Mouse (Mus musculus): Measurements from ENCODE around the gene Naxd.

Gene Naxd

GRCm38 (mm10) chr8:11497017-11497990 is at the start of gene Naxd:
Gene Naxd, plus strand, starts transcription at chr8:11497506.
- 4% methylated on average over 73 of the region's 73 CpGs for WGBS

- 85% methylated on average over 23 of the region's 23 CpGs for WGBS
These were observed 49.3 kb upstream of the Naxd start for GRCm38 (mm10) chr8:11447910-11448570.

- 47% methylated on average over 8 of the region's 8 CpGs for WGBS
These were observed 46.9 kb upstream of the Naxd start for GRCm38 (mm10) chr8:11450184-11451113.

DNA sequence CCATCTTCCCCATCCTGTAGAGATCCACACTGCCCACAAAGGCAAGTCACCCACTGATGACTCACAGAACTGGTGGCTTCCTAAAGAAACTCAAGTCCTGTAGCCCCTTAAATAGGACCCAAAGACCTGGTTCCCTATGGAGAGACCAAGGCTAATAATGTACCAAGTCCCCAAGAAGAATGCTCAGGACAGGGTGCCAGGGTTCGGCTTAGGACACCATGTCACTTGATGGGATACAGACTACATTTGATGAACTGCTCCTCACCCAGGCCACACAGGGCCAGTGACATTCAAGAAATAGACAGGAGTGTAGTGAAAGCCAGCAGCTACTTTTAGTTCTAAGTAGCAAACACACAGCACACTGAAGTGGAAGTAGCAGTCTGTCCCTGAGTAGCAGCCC is 45.2 kb upstream of the Naxd start:
- 94% methylated on average over 1 of the region's 1 CpGs for WGBS

DNA sequence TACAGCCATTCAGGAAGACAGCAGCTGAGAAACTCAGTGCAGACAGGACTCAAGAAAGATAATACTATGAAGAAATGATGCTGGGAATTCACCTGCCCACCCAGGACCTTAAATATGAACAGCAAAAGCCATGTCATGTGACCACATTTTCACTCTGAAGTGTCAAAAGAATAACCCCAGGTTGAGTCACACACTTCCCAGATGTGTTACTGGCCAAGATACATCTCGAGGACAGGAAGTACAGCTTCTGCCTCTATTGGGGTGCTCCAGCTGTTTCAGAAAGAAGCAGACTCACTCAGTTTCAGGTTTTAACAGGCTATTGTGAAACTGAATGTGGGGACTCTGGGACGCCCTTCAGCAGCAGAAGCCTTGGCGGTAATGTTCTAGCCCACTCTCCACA is 44.7 kb upstream of the Naxd start:
- WGBS = 40% methylated on average over 3 of the region's 3 CpGs

DNA sequence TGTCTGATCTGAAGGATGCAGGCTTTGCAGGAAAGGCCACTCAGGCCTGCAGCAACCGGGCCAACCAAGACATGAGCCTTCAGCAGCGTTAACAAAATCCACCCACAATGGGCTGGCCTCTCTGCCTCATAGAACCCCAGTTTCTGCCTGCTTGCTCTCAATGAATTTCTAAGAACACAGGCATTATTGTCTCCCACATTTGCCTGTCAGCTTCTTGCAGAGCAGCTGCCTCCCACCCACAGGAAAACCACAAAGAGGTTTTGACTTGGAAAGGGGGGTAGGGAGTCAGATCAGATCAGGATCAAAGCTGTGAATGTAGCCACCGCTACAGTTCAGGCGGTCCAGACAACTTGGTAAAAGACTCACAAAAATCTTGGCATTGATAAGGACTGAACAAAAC is 44.3 kb upstream of the Naxd start:
- 32% methylated on average over 4 of the region's 4 CpGs for WGBS

DNA sequence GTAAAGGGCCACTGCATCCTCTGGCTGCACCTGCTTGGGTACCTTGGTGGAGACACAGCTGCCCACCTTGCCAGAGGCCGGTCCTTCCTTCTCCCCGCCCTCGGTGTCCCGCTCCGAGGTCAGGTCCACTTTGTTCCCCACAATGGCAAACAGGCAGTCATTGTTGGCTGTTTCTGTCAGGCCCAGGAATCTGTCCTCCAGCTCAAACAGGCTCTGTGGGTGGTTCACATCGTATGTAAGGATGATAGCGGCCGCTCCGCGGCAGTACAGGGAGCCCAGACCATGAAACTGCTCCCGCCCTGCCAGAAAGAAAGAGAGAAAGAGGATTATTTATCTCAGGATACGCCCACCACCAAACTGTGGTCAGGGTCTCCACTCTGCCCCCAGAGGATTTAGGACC is 43.1 kb upstream of the Naxd start:
- 68% methylated on average over 12 of the region's 12 CpGs for WGBS

DNA sequence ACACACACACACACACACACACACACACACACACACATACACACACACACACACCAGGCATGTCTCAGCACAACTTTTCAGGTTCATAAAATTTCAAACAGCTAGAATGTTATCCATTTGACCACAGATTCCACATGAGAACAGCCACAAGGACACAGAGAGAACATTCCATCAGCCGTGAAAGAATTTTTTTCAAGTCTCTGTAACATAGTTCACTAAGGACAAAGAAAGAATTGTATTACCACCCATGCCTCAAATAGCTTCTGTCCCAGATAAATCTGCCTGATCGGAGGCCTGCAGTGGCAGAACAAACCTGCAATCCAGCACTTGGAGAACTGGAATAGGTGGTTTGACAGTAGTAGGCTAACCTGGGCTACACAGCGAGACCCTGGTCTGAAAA is 40.0 kb upstream of the Naxd start:
- WGBS = 76% methylated on average over 3 of the region's 3 CpGs

GRCm38 (mm10) chr8:11457981-11458836 is 39.1 kb upstream of the Naxd start:
- WGBS = 37% methylated on average over 12 of the region's 12 CpGs

DNA sequence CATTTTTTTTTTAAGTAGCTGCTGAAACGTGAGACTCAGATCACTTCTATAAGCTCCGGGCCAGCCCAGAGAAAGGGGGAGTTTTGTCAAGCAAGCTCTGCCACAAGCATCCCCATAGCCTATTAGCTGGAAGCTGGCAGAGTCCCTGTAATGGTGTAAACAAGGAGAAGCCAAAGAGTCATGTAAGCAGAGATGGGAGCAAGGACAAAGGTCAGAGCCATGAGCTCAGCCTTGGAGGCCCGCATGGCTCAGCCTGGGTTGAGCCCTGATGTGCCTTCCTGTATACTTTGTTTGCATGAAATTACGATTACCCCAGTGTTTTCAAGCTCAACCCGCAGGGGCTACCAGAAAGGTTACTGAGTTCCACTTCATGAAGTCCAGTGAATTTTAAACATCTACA is 38.3 kb upstream of the Naxd start:
- 70% methylated on average over 5 of the region's 5 CpGs for WGBS

DNA sequence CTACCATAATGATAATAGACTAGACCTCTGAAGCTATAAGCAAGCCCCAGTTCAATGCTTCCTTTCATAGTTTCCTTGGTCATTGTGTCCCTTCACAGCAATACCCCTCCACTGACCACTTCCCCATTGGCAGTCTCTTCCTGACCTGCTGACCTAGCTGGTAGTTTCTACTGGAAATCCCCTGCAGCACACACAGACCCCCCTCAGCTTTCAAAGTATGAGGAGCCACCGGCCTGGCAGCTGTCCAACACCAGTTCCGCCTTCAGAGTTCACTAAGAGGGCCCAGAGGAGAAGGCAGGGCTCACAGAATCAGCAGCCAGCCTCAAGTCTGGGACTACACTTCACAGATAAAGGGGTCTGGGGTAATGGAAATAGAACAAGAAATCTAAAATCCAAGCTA is 36.4 kb upstream of the Naxd start:
- 66% methylated on average over 2 of the region's 2 CpGs for WGBS

DNA sequence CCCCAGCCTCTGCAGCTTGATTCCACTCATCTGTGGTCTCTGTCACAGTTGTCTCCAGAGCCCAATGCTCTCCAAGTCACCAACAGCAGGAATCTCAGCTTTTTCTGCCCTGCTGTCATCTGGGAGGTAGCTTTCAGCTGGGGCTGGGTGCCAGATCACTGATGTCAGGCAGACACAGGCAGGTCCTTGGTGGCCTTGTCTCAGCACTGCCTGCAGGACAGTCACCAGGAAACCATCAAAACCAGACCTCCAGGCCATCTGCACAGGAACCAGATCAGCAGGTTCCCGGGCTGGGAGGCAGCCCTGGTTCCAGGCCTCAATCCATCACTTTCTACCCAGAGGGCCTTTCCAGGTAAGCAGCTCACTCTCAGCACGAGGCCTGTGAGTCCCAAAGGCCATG is 35.5 kb upstream of the Naxd start:
- 90% methylated on average over 2 of the region's 2 CpGs for WGBS

DNA sequence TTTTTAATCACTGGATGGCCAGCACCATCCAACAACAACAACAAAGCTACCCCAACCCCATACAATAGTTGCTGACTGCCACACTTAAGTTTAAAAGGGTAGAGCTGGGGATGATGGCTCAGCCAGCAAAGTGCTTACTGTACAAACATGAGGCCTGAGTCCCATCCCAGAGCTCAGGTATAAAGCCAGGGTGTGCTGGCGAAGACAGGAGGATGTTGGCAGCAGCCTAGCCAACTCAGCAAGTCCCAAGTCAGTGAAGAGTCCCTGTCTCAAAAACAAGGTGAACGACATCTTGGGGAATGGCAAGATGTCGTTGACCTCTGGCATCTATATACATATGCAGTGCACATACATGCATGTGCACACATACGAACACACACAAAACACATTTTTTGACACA is 34.7 kb upstream of the Naxd start:
- WGBS = 98% methylated on average over 4 of the region's 4 CpGs

DNA sequence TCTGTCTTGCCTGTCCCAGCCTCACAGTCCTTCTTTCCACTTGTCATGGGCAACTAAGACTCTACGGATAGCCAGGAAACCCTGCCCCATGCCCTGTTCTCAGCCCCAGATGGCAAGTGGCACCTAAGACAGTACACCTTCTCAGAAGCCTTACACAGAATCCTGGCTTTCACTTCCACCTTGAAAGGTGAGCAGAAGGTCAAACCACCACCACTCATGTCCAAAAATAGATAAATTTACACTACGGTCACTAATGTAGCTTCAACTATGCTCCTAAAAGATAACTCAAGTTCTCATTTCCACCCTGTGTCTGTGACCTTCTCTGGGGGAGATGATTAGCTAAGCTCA is 33.8 kb upstream of the Naxd start:
- WGBS = 94% methylated on average over 2 of the region's 2 CpGs

GRCm38 (mm10) chr8:11463889-11464706 is 33.2 kb upstream of the Naxd start:
- WGBS = 86% methylated on average over 12 of the region's 12 CpGs

DNA sequence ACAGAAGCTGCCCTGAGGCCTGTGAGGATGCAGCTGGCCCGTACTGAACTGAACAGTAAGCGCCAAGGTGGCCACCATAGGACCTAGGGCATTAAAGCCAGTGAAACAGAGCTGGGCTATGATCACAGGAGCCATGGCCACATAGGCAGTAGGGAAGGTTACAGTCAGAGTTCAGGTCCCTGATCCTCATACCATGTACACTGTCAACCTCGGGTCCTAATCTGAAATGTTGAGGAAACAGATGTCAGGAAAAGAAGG is 32.7 kb upstream of the Naxd start:
- WGBS = 88% methylated on average over 3 of the region's 3 CpGs

- 98% methylated on average over 4 of the region's 4 CpGs for WGBS
These were observed 31.7 kb upstream of the Naxd start for GRCm38 (mm10) chr8:11465619-11466018.

- whole genome bisulfite sequencing = 81% methylated on average over 5 of the region's 5 CpGs
These were observed 30.8 kb upstream of the Naxd start for GRCm38 (mm10) chr8:11466528-11466927.

- 25% methylated on average over 3 of the region's 3 CpGs for WGBS
These were observed 28.2 kb upstream of the Naxd start for GRCm38 (mm10) chr8:11469095-11469494.

- 89% methylated on average over 7 of the region's 7 CpGs for WGBS
These were observed 26.6 kb upstream of the Naxd start for GRCm38 (mm10) chr8:11470694-11471093.

DNA sequence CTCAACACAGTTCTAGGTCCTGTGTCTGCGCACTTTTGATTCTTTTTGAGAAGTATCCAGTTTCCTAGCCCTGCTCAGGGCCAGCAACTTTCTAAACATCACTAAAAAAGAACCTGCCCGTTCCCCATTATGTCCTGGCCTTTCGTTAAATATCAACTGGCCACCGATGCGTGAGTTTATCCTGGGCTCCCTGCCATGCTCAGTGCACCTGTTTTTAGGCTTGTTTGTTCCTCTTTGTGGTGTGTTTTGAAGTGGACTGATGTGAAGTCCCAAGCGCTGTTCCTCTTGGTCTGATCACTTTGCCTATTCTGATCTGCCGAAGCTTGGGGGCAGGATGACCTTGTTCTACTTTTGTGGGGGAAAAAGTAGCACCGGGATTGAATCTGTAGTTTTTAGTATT is 26.0 kb upstream of the Naxd start:
- 61% methylated on average over 8 of the region's 8 CpGs for WGBS
